Mouse (Mus musculus) thymus, adult 2 months (tissue): ENCODE measurements around the gene Ppp6c.

Experiments used
- CTCF ChIP-seq: fragments of 200-500 bp; IDR thresholded peaks from 2 replicates; pipeline ENCODE4 v1.5.1; 2012; ENCODE audit warnings: mild to moderate bottlenecking, control low read depth, low read length, moderate library complexity, borderline replicate concordance; ENCODE audit not compliant: control insufficient read depth, poor library complexity, insufficient read depth; ENCODE audit errors: extremely low read depth
- POLR2A ChIP-seq: fragments of 200-500 bp; IDR thresholded peaks from 2 replicates; pipeline ENCODE4 v1.6.1; 2012; ENCODE audit warnings: mild to moderate bottlenecking, low read length, control low read depth, moderate library complexity; ENCODE audit not compliant: control insufficient read depth, poor library complexity, insufficient read depth; ENCODE audit errors: extremely low read depth

GRCm38 (mm10) chr2:39183587-39183986 lies 42.7 kb downstream of the Ppp6c start:
- TF ChIP-seq POLR2A (no peak), CTCF (no peak)
